Mouse (Mus musculus) hindbrain, embryonic 10.5 days (tissue): ENCODE results near the gene 4921524J17Rik. TPM values are rescaled to one million over a fixed set of nuclear protein-coding genes. Genes with fewer than 3 reads are reported as not detected.

ENCODE experiments used
- DNase-seq: peaks from one replicate; pipeline ENCODE4 v3.0.0-alpha.2; 2017; ENCODE audit warnings: low spot score
- H3K27ac ChIP-seq: fragments of 300-500 bp; sonication (generic); 2 replicates; pipeline ENCODE4 v1.5.1; 2016; ENCODE audit warnings: mild to moderate bottlenecking, moderate library complexity
- H3K27me3 ChIP-seq: fragments of 300-500 bp; sonication (generic); 2 replicates; pipeline ENCODE4 v1.6.1; 2016; ENCODE audit warnings: mild to moderate bottlenecking; ENCODE audit not compliant: poor library complexity, insufficient read depth, severe bottlenecking
- H3K36me3 ChIP-seq: fragments of 300-500 bp; sonication (generic); 2 replicates; pipeline ENCODE4 v1.6.1; 2016; ENCODE audit warnings: mild to moderate bottlenecking, moderate library complexity
- H3K4me1 ChIP-seq: fragments of 300-500 bp; sonication (generic); replicated peaks from 2 replicates; pipeline ENCODE4 v1.6.1; 2016; ENCODE audit warnings: mild to moderate bottlenecking
- H3K4me3 ChIP-seq: fragments of 300-500 bp; sonication (generic); 2 replicates; pipeline ENCODE4 v1.5.1; 2016; ENCODE audit warnings: mild to moderate bottlenecking, moderate library complexity
- H3K9me3 ChIP-seq: fragments of 300-500 bp; sonication (generic); 2 replicates; pipeline ENCODE4 v1.6.1; 2016; ENCODE audit warnings: mild to moderate bottlenecking, moderate library complexity
- WGBS: fragments of 180-500 bp; shearing (Covaris S2); methylation state at CpG from one replicate; pipeline ENCODE4 v1.1.7; 2016; 5-methylcytosine and 5-hydroxymethylcytosine counted together
- polyA plus RNA-seq: library from polyadenylated mRNA; unstranded; fragments of >200 nt; fragmentation: Nextera tagmentation; extraction: Ambion mirVana; gene quantifications from 2 replicates; pipeline ENCODE4 v1.2.1, GENCODE M21; 2016

4921524J17Rik gene
- polyA plus RNA-seq, 1 experiment from 2014 or later, result 42.9 TPM

DNA sequence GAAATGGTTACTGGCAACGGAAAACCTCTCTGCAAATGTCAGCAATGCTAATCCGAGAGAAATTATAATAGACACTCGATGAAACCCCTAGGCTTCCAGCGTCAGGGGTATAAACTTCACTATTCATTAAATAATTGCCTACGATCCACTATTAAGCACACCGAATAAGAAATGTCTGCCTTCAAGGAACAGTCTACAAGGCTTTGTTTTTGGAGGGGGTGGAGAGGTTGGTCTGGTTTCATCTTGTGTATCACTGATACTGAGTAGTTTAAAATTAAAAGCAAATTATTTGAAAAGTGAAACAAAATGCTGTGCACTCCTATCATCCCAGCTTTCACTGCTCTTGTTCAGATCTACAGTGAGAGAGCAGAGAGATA lies 372 bp upstream of the 4921524J17Rik start:
- Histone ChIP-seq H3K4me3 (peak overlapping the region; percentile 80), H3K36me3 (no peaks in the 10 kb centered on the region), H3K4me1 (peaks cover 42% of the 10 kb centered on the region), H3K9me3 (no peaks in the 10 kb centered on the region), H3K27ac (peak overlapping the region; percentile 97), H3K27me3 (peaks cover 9% of the 10 kb centered on the region; the same call in 1 of the 2 replicates)
- WGBS, result 5% methylated on average over 6 of the region's 6 CpGs
- no peak for DNase-seq

DNA sequence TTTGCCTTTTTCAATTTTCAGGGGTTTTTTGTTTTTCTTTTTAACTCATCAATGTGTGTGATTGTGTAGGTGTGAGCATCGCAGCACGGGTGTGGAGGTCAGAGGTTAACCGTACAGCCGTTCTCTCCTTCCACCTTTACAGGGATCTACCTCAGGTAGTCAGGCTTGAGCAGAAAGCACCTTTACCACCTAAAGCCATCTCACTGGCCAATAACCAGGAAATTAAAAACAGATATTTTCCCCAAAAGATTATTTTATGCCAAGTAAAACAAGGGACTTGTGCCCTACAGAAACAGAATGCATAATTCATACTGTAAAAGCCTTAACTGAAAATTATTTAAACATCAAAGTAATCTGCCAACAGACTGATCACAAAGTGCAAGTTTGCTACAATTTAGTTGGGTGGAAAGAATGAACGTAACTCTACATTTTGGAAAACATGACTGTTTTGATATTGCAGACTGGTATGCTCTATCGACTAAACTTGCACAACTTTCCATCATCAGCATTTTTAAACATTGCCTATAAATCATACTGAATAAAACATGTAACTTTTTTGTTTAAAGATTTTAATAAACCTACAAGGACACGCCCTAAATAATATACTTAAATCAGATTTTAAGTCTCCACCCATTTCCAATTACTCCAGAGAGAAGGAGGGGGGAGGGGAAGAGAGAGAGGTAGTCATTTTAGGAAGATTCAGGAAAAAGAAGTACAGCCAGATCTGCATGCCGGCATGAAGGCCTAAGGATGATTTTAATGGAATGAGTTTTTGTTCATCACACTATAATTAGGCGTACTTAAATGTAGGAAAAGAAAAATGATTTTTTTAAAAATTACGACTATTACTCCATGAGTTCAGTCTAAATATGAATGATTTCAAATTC lies 1.1 kb downstream of the 4921524J17Rik start:
- WGBS, result 20% methylated on average over 10 of the region's 10 CpGs
- H3K27ac ChIP-seq, result peak overlapping the region; percentile 97
- DNase-seq, result no peak
- H3K4me3 ChIP-seq, result peak overlapping the region; percentile 80
- peaks cover 52% of the 10 kb centered on the region for H3K4me1 ChIP-seq
- no peaks in the 10 kb centered on the region for H3K36me3 ChIP-seq
- peaks cover 9% of the 10 kb centered on the region; the same call in 1 of the 2 replicates for H3K27me3 ChIP-seq
- no peaks in the 10 kb centered on the region for H3K9me3 ChIP-seq

DNA sequence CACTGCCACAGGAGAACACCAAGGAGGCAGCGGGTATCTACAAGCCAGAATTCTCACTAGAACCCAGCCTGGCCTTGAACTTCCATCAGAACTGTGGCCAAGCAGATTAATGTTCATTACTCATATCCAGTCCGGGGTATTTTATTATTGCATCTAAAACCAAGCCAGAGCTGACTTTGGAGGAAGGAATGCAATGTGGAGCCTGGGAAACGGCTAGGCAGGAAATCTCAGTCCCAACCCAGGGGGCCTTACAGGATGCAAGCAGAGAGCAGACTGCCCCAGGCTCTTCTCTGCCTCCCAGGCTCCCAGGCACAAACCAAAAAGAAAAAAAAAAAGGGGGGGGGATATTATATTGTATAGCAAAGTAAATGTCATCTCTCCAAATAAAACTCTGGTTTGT lies 1.8 kb downstream of the 4921524J17Rik start:
- Histone ChIP-seq H3K4me3 (peak overlapping the region; percentile 80), H3K36me3 (0 out of 2 replicates have a peak, but pooled peaks cover 3% of the 10 kb centered on the region), H3K4me1 (peaks cover 50% of the 10 kb centered on the region), H3K27ac (no peak overlapping the region), H3K9me3 (no peaks in the 10 kb centered on the region), H3K27me3 (peaks cover 9% of the 10 kb centered on the region; the same call in 1 of the 2 replicates)
- 26% methylated on average over 3 of the region's 3 CpGs for WGBS
- peak; percentile 16 for DNase-seq

DNA sequence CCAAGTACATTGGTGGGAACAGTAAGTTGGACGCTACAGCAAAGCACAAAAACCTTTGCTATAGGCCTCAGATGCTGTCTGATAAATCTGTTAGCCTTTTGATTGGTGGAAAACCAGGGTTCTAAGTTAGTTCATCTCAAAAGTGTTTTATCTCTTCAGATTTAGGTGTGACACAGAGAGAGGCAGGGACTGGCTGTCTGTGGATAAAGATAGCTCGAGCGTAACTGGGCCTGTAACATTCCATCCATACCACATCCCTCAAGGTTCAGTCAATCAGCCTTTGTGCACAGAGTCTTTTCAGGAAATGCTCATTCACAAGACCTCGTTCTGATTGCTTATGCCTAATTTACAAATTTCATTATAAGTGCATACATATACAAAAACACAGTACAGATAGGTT lies 3.4 kb downstream of the 4921524J17Rik start:
- Histone ChIP-seq H3K36me3 (peaks cover 12% of the 10 kb centered on the region; the same call in 1 of the 2 replicates), H3K27me3 (peaks cover 2% of the 10 kb centered on the region; the same call in 1 of the 2 replicates), H3K9me3 (no peaks in the 10 kb centered on the region), H3K27ac (peak overlapping the region; percentile 51), H3K4me1 (peaks cover 48% of the 10 kb centered on the region), H3K4me3 (peak overlapping the region; percentile 24)
- 13% methylated on average over 4 of the region's 4 CpGs for WGBS
- no peak for DNase-seq

DNA sequence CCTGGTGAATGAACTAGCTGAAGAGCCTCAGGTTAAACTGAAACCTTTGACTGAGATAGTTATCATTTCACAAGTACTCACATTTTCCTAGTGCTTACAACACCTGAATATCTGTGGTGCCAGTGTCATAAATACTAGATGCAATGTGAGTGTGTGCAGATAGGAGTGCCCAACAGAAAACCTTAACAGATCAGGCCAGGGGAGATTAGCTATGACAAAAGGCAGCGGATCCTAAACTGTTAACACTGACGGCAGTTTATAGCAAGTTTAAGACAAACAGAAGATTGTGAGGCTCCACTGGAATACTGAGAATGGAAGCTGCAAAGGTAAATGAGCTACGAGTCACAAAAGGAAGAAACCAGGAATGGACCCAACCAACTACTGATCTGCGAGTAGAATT lies 5.6 kb downstream of the 4921524J17Rik start:
- Histone ChIP-seq H3K27ac (no peak overlapping the region), H3K27me3 (no peaks in the 10 kb centered on the region), H3K4me1 (peaks cover 37% of the 10 kb centered on the region), H3K9me3 (no peaks in the 10 kb centered on the region), H3K4me3 (no peak overlapping the region), H3K36me3 (peaks cover 26% of the 10 kb centered on the region)
- no peak for DNase-seq
- WGBS, result 87% methylated on average over 4 of the region's 4 CpGs

DNA sequence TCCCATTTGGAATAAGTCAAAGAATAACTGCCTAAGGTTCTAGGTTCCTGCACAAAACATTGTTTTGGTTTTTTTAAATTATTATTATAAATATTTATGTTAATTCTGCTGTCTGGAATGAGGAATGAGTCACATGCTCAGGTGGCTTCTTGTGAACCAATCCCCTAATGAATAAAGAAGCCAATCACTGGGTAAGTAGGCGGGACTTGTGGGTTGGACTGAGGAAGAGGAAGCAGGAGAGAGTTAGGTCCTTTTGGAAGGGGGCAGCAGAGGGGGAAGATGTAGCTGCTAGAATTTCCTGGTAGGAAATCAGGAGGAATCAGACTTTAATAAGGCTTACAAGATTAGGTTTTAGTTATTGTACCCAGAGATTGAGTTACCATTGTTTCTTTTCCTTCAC lies 11.3 kb downstream of the 4921524J17Rik start:
- Histone ChIP-seq H3K9me3 (no peaks in the 10 kb centered on the region), H3K4me3 (no peak overlapping the region), H3K4me1 (no peaks in the 10 kb centered on the region), H3K36me3 (peaks cover 76% of the 10 kb centered on the region), H3K27me3 (no peaks in the 10 kb centered on the region), H3K27ac (no peak overlapping the region)
- no peak for DNase-seq
- WGBS, result 86% methylated on average over 1 of the region's 1 CpGs

DNA sequence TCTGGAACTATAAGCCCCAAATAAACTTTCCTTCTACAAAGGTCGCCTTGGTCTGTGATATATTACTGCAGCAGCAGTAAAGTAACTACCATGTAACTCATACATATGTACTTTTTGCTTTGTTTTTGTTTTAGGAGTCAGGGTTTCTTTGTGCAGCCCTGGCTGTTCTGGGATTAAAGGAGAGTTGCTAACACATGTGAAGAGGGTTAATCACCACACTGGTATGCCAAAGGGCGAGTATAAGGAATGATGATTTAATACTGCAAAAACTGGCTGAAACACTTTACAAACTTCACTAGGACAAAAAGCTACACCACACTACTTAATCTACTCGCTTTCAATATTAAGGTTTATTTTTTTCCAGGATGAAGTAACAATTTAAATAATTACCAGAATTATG lies 24.1 kb downstream of the 4921524J17Rik start:
- DNase-seq, result no peak
- H3K4me1 ChIP-seq, result peaks cover 12% of the 10 kb centered on the region
- no peak overlapping the region for H3K4me3 ChIP-seq
- no peak overlapping the region for H3K27ac ChIP-seq
- 80% methylated on average over 3 of the region's 3 CpGs for WGBS
- H3K9me3 ChIP-seq, result no peaks in the 10 kb centered on the region
- no peaks in the 10 kb centered on the region for H3K27me3 ChIP-seq
- H3K36me3 ChIP-seq, result peaks cover 30% of the 10 kb centered on the region; the same call in 1 of the 2 replicates

DNA sequence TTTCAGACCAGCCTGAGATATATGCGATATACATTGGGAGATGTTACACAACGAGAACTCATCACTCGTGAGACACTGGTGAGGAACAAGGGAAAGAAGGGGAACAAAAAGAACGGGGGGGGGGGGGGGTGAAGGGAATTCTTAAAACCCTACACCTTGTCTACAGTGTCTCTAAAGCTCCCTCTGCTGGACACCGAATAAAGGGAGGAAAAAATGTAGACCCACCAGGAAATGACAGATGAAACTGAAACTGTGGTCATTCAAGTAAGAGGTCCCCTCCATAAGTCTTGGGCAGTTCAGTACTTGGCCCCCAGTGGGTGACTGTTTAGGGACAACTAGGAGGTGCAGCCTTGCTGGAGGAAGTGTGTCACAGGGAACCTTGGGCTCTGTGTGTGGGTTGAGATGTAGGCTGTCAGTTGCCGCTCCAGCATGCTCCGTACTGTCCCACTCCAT lies 24.6 kb downstream of the 4921524J17Rik start:
- Histone ChIP-seq H3K36me3 (peaks cover 30% of the 10 kb centered on the region; the same call in 1 of the 2 replicates), H3K4me3 (no peak overlapping the region), H3K27me3 (no peaks in the 10 kb centered on the region), H3K9me3 (no peaks in the 10 kb centered on the region), H3K4me1 (peaks cover 12% of the 10 kb centered on the region), H3K27ac (no peak overlapping the region)
- DNase-seq, result peak; percentile 6
- WGBS, result 69% methylated on average over 7 of the region's 7 CpGs

DNA sequence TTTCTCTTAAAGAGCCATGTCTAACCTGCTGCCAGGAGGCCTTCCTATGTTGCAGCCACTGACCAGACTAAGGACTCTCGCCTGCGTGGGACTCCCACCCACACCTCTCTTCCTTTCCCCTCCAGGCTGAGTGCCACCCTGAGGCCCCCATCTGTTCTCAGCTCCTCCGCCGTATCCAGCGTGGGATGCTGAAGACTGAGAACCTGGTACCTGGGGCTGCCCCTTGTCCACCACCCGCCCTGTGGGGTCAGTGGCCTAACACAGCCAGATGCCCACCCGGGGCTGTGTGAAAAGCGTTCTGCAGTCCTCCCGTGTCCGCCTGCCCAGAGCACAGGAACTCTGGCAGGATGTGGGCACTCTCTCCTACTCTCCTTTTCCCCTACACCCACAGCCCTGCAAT lies 26.7 kb downstream of the 4921524J17Rik start:
- Histone ChIP-seq H3K27ac (peak overlapping the region; percentile 51), H3K4me3 (no peak overlapping the region), H3K4me1 (peaks cover 12% of the 10 kb centered on the region), H3K36me3 (peaks cover 21% of the 10 kb centered on the region; the same call in 1 of the 2 replicates), H3K9me3 (no peaks in the 10 kb centered on the region), H3K27me3 (no peaks in the 10 kb centered on the region)
- DNase-seq, result no peak
- 69% methylated on average over 10 of the region's 10 CpGs for WGBS

DNA sequence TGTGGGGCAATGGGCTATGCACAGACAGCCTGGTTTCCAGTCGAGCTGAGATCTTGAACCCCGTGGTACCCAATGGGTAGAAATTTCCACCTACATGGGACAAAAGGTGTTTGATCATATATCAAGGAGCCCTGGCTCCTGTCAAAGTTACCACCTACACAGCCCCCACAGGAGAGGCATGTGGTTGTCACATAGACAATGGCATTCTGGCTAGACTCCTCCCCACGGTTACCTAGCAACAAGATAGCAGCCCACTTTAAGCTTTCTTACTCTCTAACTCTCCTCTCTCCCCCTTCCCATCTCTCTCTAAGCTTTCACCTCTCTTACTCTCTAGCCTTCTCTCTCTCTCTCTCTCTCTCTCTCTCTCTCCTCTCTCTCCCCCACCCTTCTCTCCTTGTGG lies 27.2 kb downstream of the 4921524J17Rik start:
- WGBS, result 54% methylated on average over 3 of the region's 3 CpGs
- Histone ChIP-seq H3K9me3 (no peaks in the 10 kb centered on the region), H3K4me1 (peaks cover 12% of the 10 kb centered on the region), H3K27me3 (no peaks in the 10 kb centered on the region), H3K36me3 (peaks cover 16% of the 10 kb centered on the region; the same call in 1 of the 2 replicates), H3K4me3 (no peak overlapping the region), H3K27ac (peak overlapping the region; percentile 51)
- DNase-seq, result peak; percentile 14

DNA sequence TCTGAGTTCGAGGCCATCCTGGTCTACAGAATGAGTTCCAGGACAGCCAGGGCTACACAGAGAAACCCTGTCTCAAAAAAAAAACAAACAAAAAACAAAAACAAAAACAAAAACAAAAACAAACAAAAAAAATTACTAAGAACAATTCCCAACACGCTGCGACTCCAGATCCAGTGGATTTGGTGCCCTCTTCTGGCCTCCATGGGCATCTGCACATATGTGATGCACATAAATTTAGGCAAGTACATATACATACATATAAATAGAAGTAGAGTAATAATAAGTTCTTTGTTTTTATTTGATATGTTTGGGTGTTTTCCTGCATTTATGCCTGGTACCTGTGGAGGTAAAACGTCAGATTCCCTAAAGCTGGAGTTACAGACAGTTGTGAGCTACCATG lies 34.1 kb downstream of the 4921524J17Rik start:
- no peaks in the 10 kb centered on the region for H3K27me3 ChIP-seq
- no peak overlapping the region for H3K27ac ChIP-seq
- DNase-seq, result no peak
- 85% methylated on average over 4 of the region's 4 CpGs for WGBS
- no peaks in the 10 kb centered on the region for H3K4me1 ChIP-seq
- no peak overlapping the region for H3K4me3 ChIP-seq
- H3K36me3 ChIP-seq, result no peaks in the 10 kb centered on the region
- no peaks in the 10 kb centered on the region for H3K9me3 ChIP-seq

DNA sequence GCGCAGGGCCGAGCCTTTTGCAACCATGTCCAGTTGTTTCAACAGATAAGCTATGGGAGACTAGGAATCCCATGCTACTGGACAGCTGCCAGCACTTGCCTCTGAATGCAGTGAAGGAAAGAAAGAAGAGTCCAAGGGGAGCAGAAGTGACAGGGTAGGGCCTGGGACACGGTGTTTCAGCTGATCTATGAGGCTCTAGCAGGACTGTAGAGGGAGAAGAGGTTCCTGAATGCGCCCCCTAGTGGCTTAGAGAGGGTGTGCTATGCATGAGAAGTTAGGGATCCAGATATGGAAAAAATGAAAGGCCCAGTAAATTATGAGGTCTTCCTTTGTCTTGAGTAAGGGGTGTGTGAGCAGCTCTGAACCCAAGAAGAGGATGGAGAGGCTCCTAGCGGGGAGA lies 35.1 kb downstream of the 4921524J17Rik start:
- DNase-seq, result peak; percentile 44
- H3K27me3 ChIP-seq, result no peaks in the 10 kb centered on the region
- H3K9me3 ChIP-seq, result no peaks in the 10 kb centered on the region
- H3K27ac ChIP-seq, result no peak overlapping the region
- no peaks in the 10 kb centered on the region for H3K36me3 ChIP-seq
- WGBS, result 48% methylated on average over 5 of the region's 5 CpGs
- no peaks in the 10 kb centered on the region for H3K4me1 ChIP-seq
- H3K4me3 ChIP-seq, result no peak overlapping the region

DNA sequence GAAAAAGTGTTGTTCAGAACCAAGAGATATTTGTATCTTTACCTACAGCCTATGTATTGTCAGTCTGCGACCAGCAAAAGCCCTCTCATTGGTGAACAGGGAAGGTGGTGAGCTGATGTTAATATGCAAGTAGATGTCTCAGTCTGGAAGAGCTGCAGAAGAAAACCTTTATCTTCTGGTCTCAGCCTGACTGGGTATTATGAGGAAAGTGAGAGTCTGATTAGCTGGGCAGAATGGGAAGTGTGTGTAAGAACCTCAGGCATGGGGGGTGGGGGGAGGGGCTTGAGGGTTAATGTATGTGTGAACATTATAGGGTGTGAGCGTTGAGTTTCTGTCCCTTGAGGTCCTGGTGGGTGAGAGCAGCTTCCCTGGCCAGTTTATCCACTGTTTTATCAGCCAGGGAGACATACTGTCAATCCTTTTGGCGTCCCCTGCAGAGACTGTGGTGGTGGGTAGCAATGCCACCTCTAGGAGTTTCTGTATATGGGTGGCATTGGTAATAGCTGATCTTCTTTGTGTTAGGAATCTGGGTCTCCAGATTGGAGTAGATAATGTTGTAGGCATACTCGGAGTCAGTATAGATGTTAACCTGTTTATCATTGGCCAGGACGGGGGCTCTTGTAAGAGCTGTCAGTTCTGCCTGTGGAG lies 36.1 kb downstream of the 4921524J17Rik start:
- H3K4me3 ChIP-seq, result no peak overlapping the region
- H3K36me3 ChIP-seq, result no peaks in the 10 kb centered on the region
- H3K27me3 ChIP-seq, result no peaks in the 10 kb centered on the region
- no peak for DNase-seq
- H3K9me3 ChIP-seq, result no peaks in the 10 kb centered on the region
- no peak overlapping the region for H3K27ac ChIP-seq
- WGBS, result 87% methylated on average over 5 of the region's 5 CpGs
- H3K4me1 ChIP-seq, result no peaks in the 10 kb centered on the region
